Mouse (Mus musculus) lung, embryonic 16.5 days (tissue): ENCODE data around the gene Paox. TPM values are rescaled to one million over a fixed set of nuclear protein-coding genes. Genes with fewer than 3 reads are reported as not detected.
"Not testable (repeated sequence)": the region's sequence is repeated elsewhere in the genome, so short reads cannot be mapped to it uniquely, and the experiment has no call there.

Experiments
- ATAC-seq: fragments of 200-750 bp; cut with Nextera tagmentation; 2 replicates; pipeline ENCODE4 v1.8.0; 2017; ENCODE audit warnings: low read depth, mild to moderate bottlenecking, moderate library complexity
- H3K27ac ChIP-seq: fragments of 300-500 bp; sonication (generic); 2 replicates; pipeline ENCODE4 v1.5.1; 2014; ENCODE audit warnings: mild to moderate bottlenecking, control low read depth, low read length
- H3K27me3 ChIP-seq: fragments of 300-500 bp; sonication (generic); 2 replicates; pipeline ENCODE4 v1.6.1; 2014; ENCODE audit warnings: low read depth, low read length, mixed read lengths; ENCODE audit not compliant: control insufficient read depth, insufficient read depth
- H3K36me3 ChIP-seq: fragments of 300-500 bp; sonication (generic); 2 replicates; pipeline ENCODE4 v1.6.1; 2014; ENCODE audit warnings: low read length; ENCODE audit not compliant: control insufficient read depth, insufficient read depth
- H3K4me1 ChIP-seq: fragments of 300-500 bp; sonication (generic); replicated peaks from 2 replicates; pipeline ENCODE4 v1.6.1; 2014; ENCODE audit warnings: low read length, mixed read lengths; ENCODE audit not compliant: control insufficient read depth, insufficient read depth
- H3K4me2 ChIP-seq: fragments of 300-500 bp; sonication (generic); 2 replicates; pipeline ENCODE4 v1.6.1; 2014; ENCODE audit warnings: low read depth, low read length, control low read depth
- H3K4me3 ChIP-seq: fragments of 300-500 bp; sonication (generic); 2 replicates; pipeline ENCODE4 v1.5.1; 2014; ENCODE audit warnings: mild to moderate bottlenecking, low read length, control low read depth
- H3K9ac ChIP-seq: fragments of 300-500 bp; sonication (generic); 2 replicates; pipeline ENCODE4 v1.6.1; 2014; ENCODE audit warnings: low read length, control low read depth
- H3K9me3 ChIP-seq: fragments of 300-500 bp; sonication (generic); 2 replicates; pipeline ENCODE4 v1.6.1; 2016; ENCODE audit warnings: low read length; ENCODE audit not compliant: control insufficient read depth
- WGBS: fragments of 180-500 bp; shearing (Covaris S2); extraction: QIAGEN DNeasy Blood & Tissue Kit; methylation state at CpG from one replicate; pipeline ENCODE4 v1.1.7; 2014; 5-methylcytosine and 5-hydroxymethylcytosine counted together
- polyA plus RNA-seq: library from polyadenylated mRNA; unstranded; fragments of >200 nt; fragmentation: Nextera tagmentation; extraction: Ambion mirVana; gene quantifications from 2 replicates; pipeline ENCODE4 v1.2.1, GENCODE M21; 2015

Paox gene
- polyA plus RNA-seq, 1 experiment from 2014 or later: 21.3 TPM

DNA sequence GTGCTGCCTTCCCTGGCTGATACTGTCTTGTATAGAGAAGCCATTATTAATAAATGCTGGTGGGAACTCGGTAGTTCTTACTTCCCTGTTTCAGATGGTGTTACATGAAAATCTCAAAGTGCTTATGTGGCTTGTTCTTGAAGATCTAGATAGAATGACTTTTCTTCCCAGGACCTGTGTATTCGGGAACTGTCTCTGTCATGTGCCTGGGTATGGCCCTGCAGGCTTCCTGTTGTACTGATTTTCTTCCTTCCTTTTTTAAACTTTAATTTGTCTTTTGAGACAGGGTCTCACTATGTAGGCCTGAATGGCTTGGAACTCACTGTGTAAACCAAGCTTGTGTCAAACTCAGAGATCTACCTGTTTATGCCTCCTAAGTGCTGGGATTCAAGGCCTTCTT lies 12.3 kb downstream of the Paox start:
- ATAC-seq: no peak
- peaks cover 11% of the 10 kb centered on the region for H3K4me1 ChIP-seq
- no peaks in the 10 kb centered on the region for H3K27me3 ChIP-seq
- no peak overlapping the region for H3K9ac ChIP-seq
- no peaks in the 10 kb centered on the region for H3K9me3 ChIP-seq
- 65% methylated on average over 2 of the region's 2 CpGs for WGBS
- H3K4me2 ChIP-seq: no peak overlapping the region
- no peak overlapping the region for H3K27ac ChIP-seq
- H3K4me3 ChIP-seq: no peak overlapping the region
- H3K36me3 ChIP-seq: peaks cover 8% of the 10 kb centered on the region

GRCm38 (mm10) chr7:140132184-140132583 lies 16.6 kb downstream of the Paox start:
- H3K4me3 ChIP-seq, ATAC-seq, H3K27ac ChIP-seq, H3K9ac ChIP-seq, H3K4me2 ChIP-seq, H3K27me3 ChIP-seq, H3K4me1 ChIP-seq, H3K36me3 ChIP-seq, H3K9me3 ChIP-seq: not testable (repeated sequence)
- WGBS: 91% methylated on average over 7 of the region's 7 CpGs

DNA sequence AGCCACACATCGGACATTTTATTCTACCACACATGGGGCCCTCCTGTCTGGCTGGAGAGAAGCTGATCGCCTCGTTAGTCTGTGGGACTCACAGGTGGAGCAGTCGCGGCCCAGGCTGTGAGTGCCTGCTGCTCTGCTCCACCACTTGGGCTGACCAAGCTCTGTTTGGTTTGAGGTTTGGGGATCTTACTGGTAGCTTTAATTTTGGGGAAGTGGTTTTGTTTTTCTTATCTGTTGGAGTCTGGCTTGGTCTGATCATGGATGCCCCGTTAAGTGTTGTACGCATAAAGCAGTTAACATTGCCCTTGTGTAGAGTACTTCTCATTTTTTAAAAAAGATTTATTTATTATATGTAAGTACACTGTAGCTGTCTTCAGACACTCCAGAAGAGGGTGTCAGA lies 18.4 kb downstream of the Paox start:
- H3K9me3 ChIP-seq, H3K36me3 ChIP-seq, H3K9ac ChIP-seq, H3K27ac ChIP-seq, H3K4me1 ChIP-seq, ATAC-seq, H3K27me3 ChIP-seq, H3K4me2 ChIP-seq, H3K4me3 ChIP-seq: not testable (repeated sequence)
- 87% methylated on average over 5 of the region's 7 CpGs for WGBS

GRCm38 (mm10) chr7:140135106-140135770 lies 19.6 kb downstream of the Paox start:
- no peaks in the 10 kb centered on the region for H3K27me3 ChIP-seq
- peaks cover 4% of the 10 kb centered on the region; the same call in 1 of the 2 replicates for H3K4me1 ChIP-seq
- WGBS: 83% methylated on average over 5 of the region's 5 CpGs
- H3K9me3 ChIP-seq: no peaks in the 10 kb centered on the region
- H3K36me3 ChIP-seq: peaks cover 5% of the 10 kb centered on the region; the same call in 1 of the 2 replicates
- H3K27ac ChIP-seq: no peak overlapping the region
- ATAC-seq: no peak
- H3K4me3 ChIP-seq: no peak overlapping the region
- no peak overlapping the region for H3K4me2 ChIP-seq
- H3K9ac ChIP-seq: no peak overlapping the region

DNA sequence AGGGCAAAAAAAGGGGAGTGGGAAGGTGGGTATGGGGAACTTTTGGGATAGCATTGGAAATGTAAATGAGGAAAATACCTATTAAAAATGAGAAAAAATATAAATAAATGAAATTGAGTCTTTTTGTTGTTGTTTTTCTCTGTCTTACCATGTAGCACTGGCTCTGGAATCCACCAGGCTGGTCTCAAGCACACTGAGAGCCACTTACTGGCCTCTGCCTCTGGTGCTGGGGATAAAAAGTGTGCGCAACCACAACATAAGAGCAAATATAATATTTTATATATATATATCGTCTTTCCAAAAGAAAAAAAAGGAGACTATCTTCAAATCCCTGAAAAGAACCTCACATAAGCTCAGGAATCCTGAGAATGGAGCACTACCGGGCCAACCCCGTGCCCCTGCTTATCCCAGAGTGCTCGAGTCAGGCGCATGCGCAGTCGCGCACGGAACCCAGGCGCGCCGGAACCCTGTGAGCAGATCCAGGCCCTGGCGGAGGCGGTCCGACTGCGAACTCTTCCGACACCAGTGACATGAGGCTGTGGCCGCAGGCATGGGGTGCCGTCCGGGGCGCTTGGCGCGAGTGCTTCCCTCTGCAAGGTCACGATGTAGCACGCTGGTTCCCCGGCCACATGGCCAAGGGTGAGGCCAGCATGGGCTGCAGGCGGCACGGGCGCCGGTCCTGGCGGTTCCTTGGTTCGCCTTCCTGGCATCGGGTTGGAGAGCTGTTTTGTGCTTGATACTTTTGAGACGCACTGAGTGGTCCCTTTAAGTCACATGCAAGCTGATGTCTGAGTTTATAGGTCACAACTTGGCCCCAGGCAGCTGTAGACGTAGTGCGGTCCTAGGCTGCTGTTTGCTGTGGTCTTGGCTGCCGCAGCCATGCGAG lies 21.8 kb downstream of the Paox start, which contains the start of gene Mtg1:
Gene Mtg1, plus strand, starts transcription at position 430 of the 886 bp plus-strand sequence.
- peak within 1 kb of the TSS; percentile 84 for H3K9ac ChIP-seq
- H3K4me2 ChIP-seq: peak within 1 kb of the TSS; percentile 81
- peaks cover 4% of the 10 kb centered on the region; the same call in 1 of the 2 replicates for H3K4me1 ChIP-seq
- 2% methylated on average over 39 of the region's 39 CpGs for WGBS
- ATAC-seq: peak; percentile 99
- H3K27me3 ChIP-seq: no peaks in the 10 kb centered on the region
- peak within 1 kb of the TSS; percentile 69 for H3K4me3 ChIP-seq
- no peaks in the 10 kb centered on the region for H3K9me3 ChIP-seq
- peak within 1 kb of the TSS; percentile 21; the same call in 1 of the 2 replicates for H3K27ac ChIP-seq
- no peaks in the 10 kb centered on the region for H3K36me3 ChIP-seq

DNA sequence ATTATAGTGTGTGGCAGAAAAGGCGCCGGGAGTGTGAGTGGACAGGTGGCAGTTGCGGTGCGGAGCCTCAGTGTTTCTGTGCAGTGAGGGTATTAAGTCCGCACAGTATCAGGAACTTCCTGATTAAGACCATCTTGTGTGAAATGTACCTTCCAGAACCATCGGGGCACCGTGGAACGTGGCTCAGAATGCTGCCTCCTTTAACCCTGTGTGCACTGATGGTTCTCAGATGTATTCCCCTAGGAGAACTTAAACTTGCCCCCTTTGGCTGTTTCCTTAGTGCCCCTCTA lies 22.4 kb downstream of the Paox start:
- ATAC-seq: no peak
- peak overlapping the region; percentile 84 for H3K9ac ChIP-seq
- peak overlapping the region; percentile 69 for H3K4me3 ChIP-seq
- H3K36me3 ChIP-seq: no peaks in the 10 kb centered on the region
- H3K27me3 ChIP-seq: no peaks in the 10 kb centered on the region
- H3K9me3 ChIP-seq: no peaks in the 10 kb centered on the region
- peak overlapping the region; percentile 81 for H3K4me2 ChIP-seq
- 0% methylated on average over 8 of the region's 8 CpGs for WGBS
- H3K4me1 ChIP-seq: peaks cover 4% of the 10 kb centered on the region; the same call in 1 of the 2 replicates
- peak overlapping the region; percentile 21; the same call in 1 of the 2 replicates for H3K27ac ChIP-seq

GRCm38 (mm10) chr7:140141350-140141749 lies 25.8 kb downstream of the Paox start:
- 4% methylated on average over 14 of the region's 14 CpGs for WGBS
- no peak overlapping the region for H3K27ac ChIP-seq
- H3K9ac ChIP-seq: no peak overlapping the region
- H3K9me3 ChIP-seq: no peaks in the 10 kb centered on the region
- H3K4me3 ChIP-seq: no peak overlapping the region
- no peaks in the 10 kb centered on the region for H3K27me3 ChIP-seq
- H3K4me1 ChIP-seq: peaks cover 4% of the 10 kb centered on the region; the same call in 1 of the 2 replicates
- no peaks in the 10 kb centered on the region for H3K36me3 ChIP-seq
- no peak overlapping the region for H3K4me2 ChIP-seq
- no peak for ATAC-seq

- no peak overlapping the region for H3K9ac ChIP-seq
- H3K4me2 ChIP-seq: no peak overlapping the region
- WGBS: 81% methylated on average over 4 of the region's 4 CpGs
Observed at GRCm38 (mm10) chr7:140144550-140144949, 29.0 kb downstream of the Paox start.

DNA sequence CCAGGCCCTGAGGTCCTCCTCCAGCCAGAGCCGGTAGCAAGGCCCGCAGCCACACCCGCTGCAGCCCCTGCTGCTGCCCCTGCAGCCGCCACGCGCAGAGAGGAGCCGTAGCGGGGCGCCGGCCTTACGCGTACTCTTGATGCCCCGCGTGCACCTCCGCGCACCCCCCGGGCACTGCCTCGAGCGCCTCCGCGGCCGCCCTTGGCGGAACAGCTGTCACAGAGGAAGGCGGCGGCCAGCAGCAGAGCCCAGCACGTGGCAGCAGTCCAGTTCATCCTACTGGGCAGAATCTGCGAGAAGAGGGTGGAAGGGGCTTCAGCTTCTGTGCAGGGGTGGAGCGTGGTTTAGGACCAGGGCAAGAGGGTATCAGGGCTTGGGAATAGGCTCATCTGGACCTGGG lies 37.8 kb downstream of the Paox start:
- 0 out of 2 replicates have a peak overlapping the region, but pooled peaks have one; percentile 38 for H3K9ac ChIP-seq
- 3% methylated on average over 27 of the region's 28 CpGs for WGBS
- H3K9me3 ChIP-seq: no peaks in the 10 kb centered on the region
- H3K4me2 ChIP-seq: peak overlapping the region; percentile 44
- H3K27me3 ChIP-seq: peaks cover 23% of the 10 kb centered on the region
- H3K36me3 ChIP-seq: no peaks in the 10 kb centered on the region
- ATAC-seq: peak; percentile 15; the same call in 1 of the 2 replicates
- no peak overlapping the region for H3K27ac ChIP-seq
- 0 out of 2 replicates have a peak overlapping the region, but pooled peaks have one; percentile 16 for H3K4me3 ChIP-seq
- peaks cover 3% of the 10 kb centered on the region; the same call in 1 of the 2 replicates for H3K4me1 ChIP-seq

More at GRCm38 (mm10) chr7:140144550-140144949, 29.0 kb downstream of the Paox start:
- ATAC-seq: no peak
- Histone ChIP-seq H3K9me3 (no peaks in the 10 kb centered on the region), H3K36me3 (no peaks in the 10 kb centered on the region), H3K27ac (no peak overlapping the region), H3K27me3 (no peaks in the 10 kb centered on the region), H3K4me3 (no peak overlapping the region), H3K4me1 (no peaks in the 10 kb centered on the region; the same call in 1 of the 2 replicates)
